Mouse (Mus musculus) thymus, adult 2 months (tissue): ENCODE measurements at regions not wholly inside any gene's neighbourhood (a gene's known extent, or its start where the extent isn't known, plus 50 kb on each side); places are given as distances from the start of the nearest gene placed in this dataset.

ENCODE experiments used
- DNase-seq: peaks from one replicate; pipeline ENCODE4 v3.0.0; 2021
- H3K27ac ChIP-seq: fragments of 200-500 bp; 2 replicates; pipeline ENCODE4 v1.5.1; 2012; ENCODE audit warnings: low read length, control low read depth; ENCODE audit not compliant: control insufficient read depth, insufficient read depth
- H3K27me3 ChIP-seq: fragments of 200-500 bp; 2 replicates; pipeline ENCODE4 v1.6.1; 2012; ENCODE audit warnings: mild to moderate bottlenecking, low read length, moderate library complexity, mixed read lengths; ENCODE audit not compliant: control insufficient read depth, insufficient read depth
- H3K36me3 ChIP-seq: fragments of 200-500 bp; 2 replicates; pipeline ENCODE4 v1.6.1; 2012; ENCODE audit warnings: mild to moderate bottlenecking, low read length, moderate library complexity; ENCODE audit not compliant: control insufficient read depth, insufficient read depth
- H3K4me1 ChIP-seq: fragments of 200-500 bp; replicated peaks from 2 replicates; pipeline ENCODE4 v1.6.1; 2012; ENCODE audit warnings: low read length; ENCODE audit not compliant: control insufficient read depth, insufficient read depth
- H3K4me3 ChIP-seq: fragments of 200-500 bp; 2 replicates; pipeline ENCODE4 v1.5.1; 2012; ENCODE audit warnings: mild to moderate bottlenecking, low read length, control low read depth, moderate library complexity; ENCODE audit not compliant: control insufficient read depth, insufficient read depth
- CTCF ChIP-seq: fragments of 200-500 bp; IDR thresholded peaks from 2 replicates; pipeline ENCODE4 v1.5.1; 2012; ENCODE audit warnings: mild to moderate bottlenecking, control low read depth, low read length, moderate library complexity, borderline replicate concordance; ENCODE audit not compliant: control insufficient read depth, poor library complexity, insufficient read depth; ENCODE audit errors: extremely low read depth
- POLR2A ChIP-seq: fragments of 200-500 bp; IDR thresholded peaks from 2 replicates; pipeline ENCODE4 v1.6.1; 2012; ENCODE audit warnings: mild to moderate bottlenecking, low read length, control low read depth, moderate library complexity; ENCODE audit not compliant: control insufficient read depth, poor library complexity, insufficient read depth; ENCODE audit errors: extremely low read depth
- WGBS: fragments of 180-500 bp; shearing (Covaris S2); methylation state at CpG from one replicate; pipeline ENCODE4 v1.1.7; 2018; 5-methylcytosine and 5-hydroxymethylcytosine counted together

- H3K27me3 ChIP-seq = no peaks in the 10 kb centered on the region
- WGBS = 92% methylated on average over 7 of the region's 7 CpGs
- TF ChIP-seq POLR2A (no peak), CTCF (no peak)
- DNase-seq = no peak
- no peak overlapping the region for H3K4me3 ChIP-seq
- H3K27ac ChIP-seq = no peak overlapping the region
- H3K36me3 ChIP-seq = no peaks in the 10 kb centered on the region
- H3K4me1 ChIP-seq = peaks cover 10% of the 10 kb centered on the region
Measured at GRCm38 (mm10) chr12:54276978-54277537, 73.4 kb upstream of the Egln3 start.

GRCm38 (mm10) chr12:54273506-54273905, 69.8 kb upstream of the Egln3 start:
- H3K4me1 ChIP-seq = peaks cover 15% of the 10 kb centered on the region
- 95% methylated on average over 4 of the region's 4 CpGs for WGBS
- no peak for TF ChIP-seq POLR2A
- no peak for TF ChIP-seq CTCF
- H3K27ac ChIP-seq = no peak overlapping the region
- no peak overlapping the region for H3K4me3 ChIP-seq
- H3K27me3 ChIP-seq = no peaks in the 10 kb centered on the region
- DNase-seq = no peak
- no peaks in the 10 kb centered on the region for H3K36me3 ChIP-seq

- 46% methylated on average over 6 of the region's 6 CpGs for WGBS
- TF ChIP-seq CTCF (no peak), POLR2A (no peak)
- no peak for DNase-seq
Measured at GRCm38 (mm10) chr12:54272696-54273095, 69.0 kb upstream of the Egln3 start.

DNA sequence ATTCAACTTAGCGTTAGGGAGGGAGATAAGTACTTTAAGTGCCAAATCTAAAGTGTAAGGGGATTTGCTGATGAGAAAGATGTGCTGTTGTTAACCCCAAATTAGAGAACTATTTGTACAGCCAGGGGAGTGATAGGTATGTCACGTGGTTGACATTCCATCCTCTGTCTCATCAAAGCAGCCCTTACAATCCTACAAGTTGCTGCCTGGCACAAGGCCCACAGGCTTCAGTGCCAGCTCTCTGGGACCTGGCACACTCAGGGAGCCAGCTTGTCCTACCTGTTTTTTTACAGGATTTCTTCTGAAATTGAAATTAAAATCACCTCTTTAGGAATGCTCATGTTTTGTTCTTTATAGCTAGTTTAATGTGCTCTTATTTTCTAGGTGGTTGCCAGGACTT, 68.6 kb upstream of the Egln3 start:
- 88% methylated on average over 2 of the region's 2 CpGs for WGBS
- H3K27me3 ChIP-seq = no peaks in the 10 kb centered on the region
- DNase-seq = no peak
- no peak overlapping the region for H3K4me3 ChIP-seq
- no peak for TF ChIP-seq CTCF
- no peak for TF ChIP-seq POLR2A
- H3K27ac ChIP-seq = no peak overlapping the region
- H3K36me3 ChIP-seq = no peaks in the 10 kb centered on the region
- H3K4me1 ChIP-seq = peaks cover 17% of the 10 kb centered on the region

More at GRCm38 (mm10) chr12:54272696-54273095, 69.0 kb upstream of the Egln3 start:
- Histone ChIP-seq H3K4me3 (no peak overlapping the region), H3K27ac (peak overlapping the region; percentile 16; the same call in 1 of the 2 replicates), H3K36me3 (no peaks in the 10 kb centered on the region), H3K27me3 (no peaks in the 10 kb centered on the region), H3K4me1 (peaks cover 17% of the 10 kb centered on the region)

GRCm38 (mm10) chr12:54265852-54266251, 62.2 kb upstream of the Egln3 start:
- H3K27ac ChIP-seq = no peak overlapping the region
- H3K27me3 ChIP-seq = no peaks in the 10 kb centered on the region
- DNase-seq = no peak
- H3K36me3 ChIP-seq = no peaks in the 10 kb centered on the region
- TF ChIP-seq CTCF (no peak), POLR2A (no peak)
- peaks cover 16% of the 10 kb centered on the region for H3K4me1 ChIP-seq
- H3K4me3 ChIP-seq = no peak overlapping the region
- WGBS = 99% methylated on average over 3 of the region's 3 CpGs

GRCm38 (mm10) chr12:54264893-54265835, 61.5 kb upstream of the Egln3 start:
- Histone ChIP-seq H3K27ac (no peak overlapping the region), H3K36me3 (no peaks in the 10 kb centered on the region), H3K4me1 (peaks cover 20% of the 10 kb centered on the region), H3K27me3 (no peaks in the 10 kb centered on the region), H3K4me3 (no peak overlapping the region)
- WGBS = 93% methylated on average over 14 of the region's 14 CpGs
- no peak for DNase-seq
- TF ChIP-seq POLR2A = no peak
- no peak for TF ChIP-seq CTCF
